Mouse (Mus musculus) small intestine, adult 2 months (tissue): Measurements from ENCODE around the gene Kcnc3. TPM values are rescaled to one million over a fixed set of nuclear protein-coding genes. Genes with fewer than 3 reads are reported as not detected.

ENCODE experiments used
- H3K27ac ChIP-seq: fragments of 200-500 bp; 2 replicates; pipeline ENCODE4 v1.5.1; 2012; ENCODE audit warnings: low read depth, low read length, control low read depth, inconsistent platforms; ENCODE audit not compliant: insufficient read depth
- H3K27me3 ChIP-seq: fragments of 200-500 bp; 2 replicates; pipeline ENCODE4 v1.6.1; 2012; ENCODE audit warnings: mild to moderate bottlenecking, moderate library complexity, low read length, inconsistent platforms; ENCODE audit not compliant: control insufficient read depth, insufficient read depth
- H3K36me3 ChIP-seq: fragments of 200-500 bp; 2 replicates; pipeline ENCODE4 v1.6.1; 2012; ENCODE audit warnings: mild to moderate bottlenecking, low read length, control low read depth, inconsistent platforms; ENCODE audit not compliant: control insufficient read depth, insufficient read depth
- H3K4me1 ChIP-seq: fragments of 200-500 bp; 2 replicates; pipeline ENCODE4 v1.6.1; 2012; ENCODE audit warnings: low read length, inconsistent platforms, mixed read lengths; ENCODE audit not compliant: control insufficient read depth, insufficient read depth, insufficient read length
- H3K4me3 ChIP-seq: fragments of 200-500 bp; 2 replicates; pipeline ENCODE4 v1.5.1; 2012; ENCODE audit warnings: low read depth, mild to moderate bottlenecking, control low read depth, inconsistent platforms, low read length, moderate library complexity
- CTCF ChIP-seq: fragments of 200-500 bp; IDR thresholded peaks from 2 replicates; pipeline ENCODE4 v1.5.1; 2012; ENCODE audit warnings: low read depth, mild to moderate bottlenecking, control low read depth, inconsistent platforms, low read length, moderate library complexity, mixed read lengths; ENCODE audit not compliant: insufficient replicate concordance, insufficient read length; ENCODE audit errors: extremely low read depth
- POLR2A ChIP-seq: fragments of 200-500 bp; IDR thresholded peaks from 2 replicates; pipeline ENCODE4 v1.6.1; 2012; ENCODE audit warnings: low read depth, mild to moderate bottlenecking, control low read depth, inconsistent platforms, low read length, moderate library complexity
- WGBS: fragments of 180-500 bp; shearing (Covaris S2); methylation state at CpG from one replicate; pipeline ENCODE4 v1.1.7; 2018; 5-methylcytosine and 5-hydroxymethylcytosine counted together
- polyA plus RNA-seq: library from polyadenylated mRNA; depleted of rRNA; stranded (reverse); fragments of >200 nt; gene quantifications from 2 replicates; pipeline ENCODE4 v1.2.3, GENCODE M21; 2012

Gene Kcnc3
- polyA plus RNA-seq, 1 experiment = 3.1 TPM

GRCm38 (mm10) chr7:44636684-44637083, 46.2 kb downstream of the Kcnc3 start:
- WGBS = 88% methylated on average over 9 of the region's 9 CpGs
- no peak overlapping the region for H3K27ac ChIP-seq

DNA sequence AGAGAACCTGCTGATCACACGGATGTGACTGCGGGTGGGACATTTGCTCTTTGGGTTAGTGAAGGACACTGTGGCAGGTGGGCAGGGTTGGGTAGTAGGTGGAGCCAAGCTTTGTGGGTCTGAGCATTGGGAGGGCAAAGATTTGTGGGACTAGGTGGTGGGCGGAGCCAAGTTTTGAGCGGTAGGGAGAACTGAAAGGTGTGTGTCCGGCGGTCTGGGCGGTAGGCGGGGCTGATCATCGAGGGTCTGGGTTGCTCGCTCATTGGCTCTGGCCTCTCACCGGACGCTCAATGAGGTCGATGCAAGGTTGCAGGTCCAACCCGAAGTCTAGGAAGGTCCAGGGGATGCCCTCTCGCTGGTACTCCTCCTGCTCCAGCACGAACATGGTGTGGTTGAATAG, 48.2 kb downstream of the Kcnc3 start:
- no peaks in the 10 kb centered on the region; the same call in 1 of the 2 replicates for H3K4me1 ChIP-seq
- no peaks in the 10 kb centered on the region for H3K27me3 ChIP-seq
- no peak overlapping the region for H3K4me3 ChIP-seq
- TF ChIP-seq CTCF = no peak
- peaks cover 86% of the 10 kb centered on the region for H3K36me3 ChIP-seq
- WGBS = 64% methylated on average over 16 of the region's 16 CpGs
- no peak overlapping the region for H3K27ac ChIP-seq

More at GRCm38 (mm10) chr7:44636684-44637083, 46.2 kb downstream of the Kcnc3 start:
- H3K36me3 ChIP-seq = peaks cover 87% of the 10 kb centered on the region
- H3K4me1 ChIP-seq = no peaks in the 10 kb centered on the region; the same call in 1 of the 2 replicates
- H3K27me3 ChIP-seq = no peaks in the 10 kb centered on the region
- no peak overlapping the region for H3K4me3 ChIP-seq
- TF ChIP-seq POLR2A = no peak
- TF ChIP-seq CTCF = no peak

DNA sequence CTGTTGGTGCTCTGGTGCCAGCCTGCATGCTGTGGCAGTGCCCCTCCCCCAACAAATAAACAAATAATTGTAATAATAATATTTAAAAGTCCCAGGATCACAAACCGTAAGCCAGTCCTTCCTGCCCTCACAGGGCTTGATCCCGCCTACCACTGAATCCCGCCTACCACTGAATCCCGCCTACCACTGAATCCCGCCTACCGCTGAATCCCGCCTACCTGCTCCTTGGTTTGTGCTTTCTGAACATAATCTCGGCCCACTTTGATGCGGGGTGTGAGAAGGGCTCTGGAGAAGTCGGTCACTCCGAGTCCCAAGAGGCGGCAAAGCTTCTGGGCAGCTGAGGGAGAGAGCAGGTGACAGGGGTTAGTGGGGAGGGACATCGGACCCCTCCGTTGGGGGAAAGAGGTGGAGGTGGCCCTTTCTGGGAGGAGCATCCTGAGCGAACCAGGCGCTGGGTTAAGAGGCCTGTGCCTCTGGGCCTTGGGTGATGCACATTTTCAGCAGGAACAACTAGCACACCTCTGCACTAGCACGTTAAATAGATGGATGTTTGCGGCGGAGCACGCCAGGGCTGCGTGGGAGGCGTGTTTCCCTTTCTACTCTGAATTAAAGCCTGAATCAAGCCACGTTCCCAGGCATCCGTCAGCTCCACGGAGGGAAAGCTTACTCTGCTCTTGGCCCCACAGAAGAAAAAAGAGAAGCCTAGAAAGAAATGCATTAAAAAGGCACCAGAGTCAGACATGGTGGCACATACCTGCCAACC, 50.6 kb downstream of the Kcnc3 start:
- H3K4me1 ChIP-seq = no peaks in the 10 kb centered on the region; the same call in 1 of the 2 replicates
- TF ChIP-seq POLR2A (no peak), CTCF (no peak)
- no peaks in the 10 kb centered on the region for H3K27me3 ChIP-seq
- 59% methylated on average over 25 of the region's 25 CpGs for WGBS
- H3K27ac ChIP-seq = no peak overlapping the region
- peaks cover 82% of the 10 kb centered on the region for H3K36me3 ChIP-seq
- H3K4me3 ChIP-seq = peak overlapping the region; percentile 18

DNA sequence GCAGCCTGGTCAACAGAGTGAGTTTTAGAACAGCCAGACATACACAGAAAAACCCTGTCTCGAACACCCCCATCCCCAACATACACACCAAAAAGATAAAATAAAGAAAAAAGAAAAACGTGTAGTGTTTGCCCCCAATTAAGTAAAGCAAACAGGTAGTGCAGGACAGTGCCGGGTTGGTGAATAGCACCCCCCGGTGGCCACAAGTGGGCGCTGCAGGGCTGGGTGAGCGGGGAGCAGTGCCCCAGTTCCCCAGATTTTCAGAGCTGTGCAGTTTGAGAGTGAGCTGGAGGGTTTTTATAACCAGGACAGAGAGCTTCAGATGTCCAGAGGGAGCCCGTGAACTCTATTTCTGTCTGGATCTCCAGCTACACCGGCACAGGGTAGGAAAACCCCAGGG, 51.4 kb downstream of the Kcnc3 start:
- Histone ChIP-seq H3K27ac (no peak overlapping the region), H3K27me3 (no peaks in the 10 kb centered on the region), H3K4me3 (no peak overlapping the region), H3K36me3 (peaks cover 80% of the 10 kb centered on the region), H3K4me1 (no peaks in the 10 kb centered on the region; the same call in 1 of the 2 replicates)
- 44% methylated on average over 8 of the region's 8 CpGs for WGBS
- no peak for TF ChIP-seq POLR2A
- TF ChIP-seq CTCF = peak; percentile 74; the same call in 1 of the 2 replicates

- TF ChIP-seq CTCF (no peak), POLR2A (no peak)
- no peaks in the 10 kb centered on the region for H3K4me1 ChIP-seq
- H3K27ac ChIP-seq = 0 out of 2 replicates have a peak overlapping the region, but pooled peaks have one; percentile 2
- no peaks in the 10 kb centered on the region for H3K27me3 ChIP-seq
- peaks cover 71% of the 10 kb centered on the region for H3K36me3 ChIP-seq
- no peak overlapping the region for H3K4me3 ChIP-seq
- 82% methylated on average over 5 of the region's 5 CpGs for WGBS
Observed at GRCm38 (mm10) chr7:44645256-44645655, 54.8 kb downstream of the Kcnc3 start.

- WGBS = 29% methylated on average over 15 of the region's 15 CpGs
- H3K36me3 ChIP-seq = peaks cover 71% of the 10 kb centered on the region
- no peaks in the 10 kb centered on the region for H3K4me1 ChIP-seq
- TF ChIP-seq POLR2A (no peak), CTCF (no peak)
- no peak overlapping the region for H3K4me3 ChIP-seq
- H3K27me3 ChIP-seq = no peaks in the 10 kb centered on the region
- peak overlapping the region; percentile 33; the same call in 1 of the 2 replicates for H3K27ac ChIP-seq
Observed at GRCm38 (mm10) chr7:44645951-44646350, 55.5 kb downstream of the Kcnc3 start.

GRCm38 (mm10) chr7:44647042-44647724, 56.7 kb downstream of the Kcnc3 start:
- Histone ChIP-seq H3K27me3 (no peaks in the 10 kb centered on the region), H3K4me3 (no peak overlapping the region), H3K27ac (peak overlapping the region; percentile 24; the same call in 1 of the 2 replicates), H3K4me1 (no peaks in the 10 kb centered on the region), H3K36me3 (peaks cover 67% of the 10 kb centered on the region)
- TF ChIP-seq CTCF (peak; percentile 72; the same call in 1 of the 2 replicates), POLR2A (no peak)
- WGBS = 44% methylated on average over 7 of the region's 7 CpGs
